Mouse (Mus musculus) MEL (cell line): ENCODE measurements around the gene Sfmbt2. TPM values are rescaled to one million over a fixed set of nuclear protein-coding genes. Genes with fewer than 3 reads are reported as not detected.

Experiments used
- DNase-seq: peaks from one replicate; pipeline ENCODE4 v3.0.0; 2011; ENCODE audit warnings: low read depth, low spot score
- H3K27ac ChIP-seq: 2 replicates; pipeline ENCODE4 v1.5.1; 2012; ENCODE audit warnings: low read depth, mild to moderate bottlenecking, control low read depth, low read length, moderate library complexity; ENCODE audit not compliant: control insufficient read depth
- H3K27me3 ChIP-seq, 2 experiments: fragments of 150-350 bp in 1 of 2; sonication (generic) in 1 of 2; 2 replicates each; pipeline ENCODE4 v1.6.1; 2012; ENCODE audit warnings: low read length in 2 of 2, mild to moderate bottlenecking in 2 of 2, improper control_type of control experiment in 1 of 2, moderate library complexity in 1 of 2; ENCODE audit not compliant: insufficient read depth in 2 of 2, control insufficient read depth in 1 of 2
- H3K36me3 ChIP-seq, 2 experiments: 2 replicates each; pipeline ENCODE4 v1.6.1; 2012 to 2014; ENCODE audit warnings: low read length in 2 of 2, improper control_type of control experiment in 1 of 2, inconsistent platforms in 1 of 2, mild to moderate bottlenecking in 1 of 2; ENCODE audit not compliant: insufficient read depth in 2 of 2, control insufficient read depth in 1 of 2
- H3K4me1 ChIP-seq, 2 experiments: fragments of 150-350 bp in 1 of 2; sonication (generic) in 1 of 2; 2 replicates each; pipeline ENCODE4 v1.6.1; 2012; ENCODE audit warnings: low read length in 2 of 2, improper control_type of control experiment in 1 of 2, mild to moderate bottlenecking in 1 of 2; ENCODE audit not compliant: insufficient read depth in 2 of 2, control insufficient read depth in 1 of 2
- H3K4me3 ChIP-seq, 2 experiments: fragments of 150-350 bp in 1 of 2; sonication (generic) in 1 of 2; 2 replicates each; pipeline ENCODE4 v1.5.1; 2012; ENCODE audit warnings: low read depth in 2 of 2, low read length in 2 of 2, mild to moderate bottlenecking in 2 of 2, moderate library complexity in 2 of 2, control low read depth in 1 of 2, improper control_type of control experiment in 1 of 2; ENCODE audit not compliant: control insufficient read depth in 1 of 2, insufficient read depth in 1 of 2
- H3K79me2 ChIP-seq: 2 replicates; pipeline ENCODE4 v1.6.1; 2012; ENCODE audit warnings: mild to moderate bottlenecking, low read length, moderate library complexity; ENCODE audit not compliant: control insufficient read depth, poor library complexity, insufficient read depth
- H3K9ac ChIP-seq: 2 replicates; pipeline ENCODE4 v1.6.1; 2012; ENCODE audit warnings: low read depth, mild to moderate bottlenecking, control low read depth, low read length, moderate library complexity; ENCODE audit not compliant: control insufficient read depth, poor library complexity, severe bottlenecking
- H3K9me3 ChIP-seq: fragments of 150-350 bp; sonication (generic); replicated peaks from 2 replicates; pipeline ENCODE4 v1.6.1; 2012; ENCODE audit warnings: mild to moderate bottlenecking, low read length, improper control_type of control experiment, moderate library complexity; ENCODE audit not compliant: insufficient read depth
- CHD1 ChIP-seq: IDR thresholded peaks from 2 replicates; pipeline ENCODE4 v1.6.1; 2012; ENCODE audit warnings: low read depth, mild to moderate bottlenecking, inconsistent platforms, low read length, improper control_type of control experiment
- CTCF ChIP-seq, 3 experiments: IDR thresholded peaks in 2 of 3; conservative IDR thresholded peaks in 1 of 3; 2 replicates each; pipeline ENCODE4 v1.5.1; 2011 to 2012; ENCODE audit warnings: low read length in 3 of 3, low read depth in 2 of 3, mild to moderate bottlenecking in 2 of 3, improper control_type of control experiment in 1 of 3, inconsistent platforms in 1 of 3, mixed read lengths in 1 of 3, moderate library complexity in 1 of 3; ENCODE audit not compliant: control insufficient read depth in 1 of 3, insufficient read depth in 1 of 3, poor library complexity in 1 of 3, severe bottlenecking in 1 of 3
- E2F4 ChIP-seq: IDR thresholded peaks from 2 replicates; pipeline ENCODE4 v1.6.1; 2011; ENCODE audit warnings: low read depth, low read length, improper control_type of control experiment, borderline replicate concordance
- ETS1 ChIP-seq: IDR thresholded peaks from 2 replicates; pipeline ENCODE4 v1.6.1; 2012; ENCODE audit warnings: low read depth, mild to moderate bottlenecking, inconsistent platforms, low read length, improper control_type of control experiment, moderate library complexity
- GABPA ChIP-seq: IDR thresholded peaks from 2 replicates; pipeline ENCODE4 v1.6.1; 2012; ENCODE audit warnings: low read depth, mild to moderate bottlenecking, inconsistent platforms, low read length, improper control_type of control experiment, moderate library complexity
- GATA1 ChIP-seq: IDR thresholded peaks from 2 replicates; pipeline ENCODE4 v1.6.1; 2011; ENCODE audit warnings: low read depth, low read length, improper control_type of control experiment
- MAFK ChIP-seq: IDR thresholded peaks from 2 replicates; pipeline ENCODE4 v1.6.1; 2011; ENCODE audit warnings: low read depth, mild to moderate bottlenecking, low read length, improper control_type of control experiment, borderline replicate concordance
- MAX ChIP-seq: IDR thresholded peaks from 2 replicates; pipeline ENCODE4 v1.6.1; 2011; ENCODE audit warnings: low read length, improper control_type of control experiment
- MEF2A ChIP-seq: IDR thresholded peaks from 2 replicates; pipeline ENCODE4 v1.6.1; 2014; ENCODE audit warnings: low read depth, mild to moderate bottlenecking, inconsistent platforms, low read length, improper control_type of control experiment; ENCODE audit not compliant: poor library complexity, insufficient replicate concordance, severe bottlenecking; ENCODE audit errors: extremely low read depth
- MXI1 ChIP-seq: IDR thresholded peaks from 2 replicates; pipeline ENCODE4 v1.6.1; 2011; ENCODE audit warnings: mild to moderate bottlenecking, low read depth, low read length, improper control_type of control experiment
- MYB ChIP-seq: IDR thresholded peaks from 2 replicates; pipeline ENCODE4 v1.6.1; 2011; ENCODE audit warnings: mild to moderate bottlenecking, low read depth, low read length, improper control_type of control experiment
- MYC ChIP-seq: IDR thresholded peaks from 2 replicates; pipeline ENCODE4 v1.6.1; 2011; ENCODE audit warnings: low read depth, mild to moderate bottlenecking, low read length, improper control_type of control experiment, moderate library complexity
- NELFE ChIP-seq: IDR thresholded peaks from 2 replicates; pipeline ENCODE4 v1.6.1; 2011; ENCODE audit warnings: low read depth, low read length, improper control_type of control experiment
- POLR2A ChIP-seq, 2 experiments: IDR thresholded peaks; 2 replicates each; pipeline ENCODE4 v1.6.1; 2011 to 2012; ENCODE audit warnings: low read length in 2 of 2, mild to moderate bottlenecking in 2 of 2, control low read depth in 1 of 2, improper control_type of control experiment in 1 of 2, low read depth in 1 of 2, moderate library complexity in 1 of 2; ENCODE audit not compliant: control insufficient read depth in 1 of 2, insufficient read depth in 1 of 2, poor library complexity in 1 of 2
- POLR2AphosphoS5 ChIP-seq: IDR thresholded peaks from 2 replicates; pipeline ENCODE4 v1.6.1; 2012; ENCODE audit warnings: low read depth, borderline replicate concordance, mild to moderate bottlenecking, inconsistent platforms, low read length, moderate library complexity, mixed read lengths
- RAD21 ChIP-seq: IDR thresholded peaks from 2 replicates; pipeline ENCODE4 v1.6.1; 2011; ENCODE audit warnings: mild to moderate bottlenecking, low read depth, low read length, improper control_type of control experiment
- SMC3 ChIP-seq: IDR thresholded peaks from 2 replicates; pipeline ENCODE4 v1.6.1; 2011; ENCODE audit warnings: low read depth, low read length, improper control_type of control experiment
- TAL1 ChIP-seq: IDR thresholded peaks from 2 replicates; pipeline ENCODE4 v1.6.1; 2012; ENCODE audit warnings: mild to moderate bottlenecking, inconsistent platforms, low read length, moderate library complexity, mixed read lengths
- TCF12 ChIP-seq: IDR thresholded peaks from 2 replicates; pipeline ENCODE4 v1.6.1; 2014; ENCODE audit warnings: low read depth, mild to moderate bottlenecking, inconsistent platforms, low read length, improper control_type of control experiment, moderate library complexity
- UBTF ChIP-seq: IDR thresholded peaks from 2 replicates; pipeline ENCODE4 v1.6.1; 2012; ENCODE audit warnings: low read depth, mild to moderate bottlenecking, inconsistent platforms, low read length, improper control_type of control experiment, moderate library complexity, borderline replicate concordance; ENCODE audit not compliant: insufficient read depth
- USF1 ChIP-seq: IDR thresholded peaks from 2 replicates; pipeline ENCODE4 v1.6.1; 2014; ENCODE audit warnings: low read depth, mild to moderate bottlenecking, inconsistent platforms, low read length, improper control_type of control experiment, moderate library complexity
- ZC3H11A ChIP-seq: IDR thresholded peaks from 2 replicates; pipeline ENCODE4 v1.6.1; 2012; ENCODE audit warnings: low read depth, mild to moderate bottlenecking, inconsistent platforms, low read length, improper control_type of control experiment
- ZKSCAN1 ChIP-seq: IDR thresholded peaks from 2 replicates; pipeline ENCODE4 v1.6.1; 2012; ENCODE audit warnings: low read depth, mild to moderate bottlenecking, inconsistent platforms, low read length, improper control_type of control experiment, moderate library complexity
- ZMIZ1 ChIP-seq: IDR thresholded peaks from 2 replicates; pipeline ENCODE4 v1.6.1; 2012; ENCODE audit warnings: low read depth, mild to moderate bottlenecking, inconsistent platforms, low read length, improper control_type of control experiment, moderate library complexity
- ZNF384 ChIP-seq: IDR thresholded peaks from 2 replicates; pipeline ENCODE4 v1.6.1; 2012; ENCODE audit warnings: low read depth, mild to moderate bottlenecking, inconsistent platforms, low read length, improper control_type of control experiment
- polyA plus RNA-seq, 2 experiments: library from polyadenylated mRNA; stranded (reverse) in 1 of 2; unstranded in 1 of 2; fragments of >175 nt in 1 of 2; fragments of >200 nt in 1 of 2; gene quantifications; 2 replicates each; pipeline versions ENCODE4 v1.2.1 to v1.2.4; 2012; ENCODE audit warnings: low replicate concordance in 2 of 2, low read depth in 1 of 2; ENCODE audit not compliant: insufficient read length in 2 of 2, insufficient read depth in 1 of 2, missing spikeins in 1 of 2
- total RNA-seq: library from RNA; depleted of rRNA; stranded (reverse); fragments of 300-350 nt; gene quantifications from 2 replicates; pipeline ENCODE4 v1.2.3, GENCODE M21; 2012; rRNA removed

Gene Sfmbt2
- total RNA-seq (not detected in 2 replicates), polyA plus RNA-seq (not detected)

- TF ChIP-seq MYC (no peak), TCF12 (no peak), GABPA (no peak), ZC3H11A (no peak), POLR2AphosphoS5 (no peak), UBTF (no peak), ZMIZ1 (no peak), E2F4 (no peak), GATA1 (no peak), MYB (no peak), MEF2A (no peak), NELFE (no peak), ETS1 (no peak), RAD21 (no peak), ZNF384 (no peak), SMC3 (no peak), CHD1 (no peak)
- no peak for DNase-seq
- Histone ChIP-seq H3K36me3 (no peaks in the 10 kb centered on the region), H3K9ac (no peak within 1 kb of the TSS), H3K4me3 (no peak within 1 kb of the TSS), H3K79me2 (no peaks in the 10 kb centered on the region), H3K9me3 (no peaks in the 10 kb centered on the region), H3K27me3 (no peaks in the 10 kb centered on the region), H3K27ac (no peak within 1 kb of the TSS), H3K4me1 (no peaks in the 10 kb centered on the region)
Measured at GRCm38 (mm10) chr2:10370176-10370575, at the start of gene Sfmbt2. TSS of gene Sfmbt2 (plus strand) at chr2:10370510.

- no peaks in the 10 kb centered on the region for H3K4me1 ChIP-seq
- H3K79me2 ChIP-seq: no peaks in the 10 kb centered on the region
- H3K9ac ChIP-seq: no peak overlapping the region
- H3K9me3 ChIP-seq: no peaks in the 10 kb centered on the region
- no peaks in the 10 kb centered on the region for H3K36me3 ChIP-seq
- TF ChIP-seq ZNF384: no peak
- no peak for TF ChIP-seq RAD21
- no peak for TF ChIP-seq ZMIZ1
- TF ChIP-seq MAFK: no peak
- TF ChIP-seq NELFE: no peak
- TF ChIP-seq SMC3: no peak
- no peak for TF ChIP-seq USF1
- no peak for TF ChIP-seq MXI1
- TF ChIP-seq CTCF (IDR thresholded peaks at IDR 0.05 in 2 of 3, conservative IDR thresholded peaks at IDR 0.05 in 1 of 3; ENCODE audit: control insufficient read depth in 1 of 3, insufficient read depth in 1 of 3, low read depth in 2 of 3, low read length in 3 of 3, poor library complexity in 1 of 3, severe bottlenecking in 1 of 3): no peak
- TF ChIP-seq POLR2A (IDR thresholded peaks at IDR 0.05; ENCODE audit: control insufficient read depth in 1 of 2, insufficient read depth in 1 of 2, low read depth in 1 of 2, low read length in 2 of 2, poor library complexity in 1 of 2): no peak
- TF ChIP-seq CHD1: no peak
- no peak for TF ChIP-seq ZKSCAN1
- TF ChIP-seq MAX: no peak
- no peak for TF ChIP-seq TAL1
- H3K27me3 ChIP-seq: no peaks in the 10 kb centered on the region
- no peak for DNase-seq
- H3K27ac ChIP-seq: no peak overlapping the region
- H3K4me3 ChIP-seq: no peak overlapping the region
Measured at GRCm38 (mm10) chr2:10321093-10321492, 49.2 kb upstream of the Sfmbt2 start.
